Mouse (Mus musculus) stomach, postnatal 0 days (tissue): ENCODE measurements around the gene Cog1.

Source experiments
- CTCF ChIP-seq: IDR thresholded peaks from 2 replicates; pipeline ENCODE4 v1.5.1; 2016; ENCODE audit warnings: antibody characterized with exemption, low read depth, mild to moderate bottlenecking, moderate library complexity
- EP300 ChIP-seq: optimal IDR thresholded peaks from 2 replicates; pipeline ENCODE3; 2016; ENCODE audit warnings: antibody characterized with exemption

- TF ChIP-seq EP300 (no peak), CTCF (no peak)
These were observed 38.7 kb upstream of the Cog1 start for GRCm38 (mm10) chr11:113610266-113610665.
